Mouse (Mus musculus) lung, postnatal 0 days (tissue): Measurements from ENCODE around the gene Mafg.

Experiments used
- CTCF ChIP-seq: IDR thresholded peaks from 2 replicates; pipeline ENCODE4 v1.5.1; 2016; ENCODE audit warnings: antibody characterized with exemption, mild to moderate bottlenecking
- EP300 ChIP-seq: IDR thresholded peaks from 2 replicates; pipeline ENCODE4 v1.6.1; 2016; ENCODE audit warnings: antibody characterized with exemption, mild to moderate bottlenecking, control low read depth

DNA sequence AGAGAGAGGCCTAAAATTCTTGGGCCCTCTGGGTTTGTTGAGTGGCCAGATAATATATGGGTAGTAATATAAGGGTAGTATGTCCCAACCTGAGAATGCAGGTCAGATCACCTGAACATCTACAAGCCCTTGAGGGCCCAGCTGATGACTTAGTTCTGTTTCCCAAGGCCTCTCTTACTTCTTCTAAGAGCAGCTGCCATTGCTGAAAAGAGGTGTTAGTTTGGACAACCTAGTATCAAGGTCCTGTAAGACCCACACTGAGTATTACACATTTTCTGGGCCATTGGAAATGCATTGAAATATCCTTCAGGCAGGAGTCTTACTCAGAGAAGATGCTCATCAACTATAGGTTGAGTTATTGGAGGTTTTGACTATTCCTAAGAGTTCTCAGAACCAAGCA lies 57.5 kb downstream of the Mafg start:
- no peak for TF ChIP-seq EP300
- TF ChIP-seq CTCF: no peak
